Mouse (Mus musculus) midbrain, embryonic 10.5 days (tissue): ENCODE measurements around the gene C2cd6. TPM values are rescaled to one million over a fixed set of nuclear protein-coding genes. Genes with fewer than 3 reads are reported as not detected.

Source experiments
- DNase-seq: peaks from one replicate; pipeline ENCODE4 v3.0.0-alpha.2; 2017; ENCODE audit warnings: low spot score
- H3K27ac ChIP-seq: fragments of 300-500 bp; sonication (generic); replicated peaks from 2 replicates; pipeline ENCODE4 v1.5.1; 2016; ENCODE audit warnings: mild to moderate bottlenecking
- H3K27me3 ChIP-seq: fragments of 300-500 bp; sonication (generic); 2 replicates; pipeline ENCODE4 v1.6.1; 2016; ENCODE audit warnings: low read depth, mild to moderate bottlenecking; ENCODE audit not compliant: poor library complexity, severe bottlenecking
- H3K36me3 ChIP-seq: fragments of 300-500 bp; sonication (generic); 2 replicates; pipeline ENCODE4 v1.6.1; 2016; ENCODE audit warnings: mild to moderate bottlenecking, moderate library complexity
- H3K4me1 ChIP-seq: fragments of 300-500 bp; sonication (generic); 2 replicates; pipeline ENCODE4 v1.6.1; 2016
- H3K4me3 ChIP-seq: fragments of 300-500 bp; sonication (generic); 2 replicates; pipeline ENCODE4 v1.5.1; 2016; ENCODE audit warnings: mild to moderate bottlenecking, moderate library complexity
- H3K9me3 ChIP-seq: fragments of 300-500 bp; sonication (generic); replicated peaks from 2 replicates; pipeline ENCODE4 v1.6.1; 2016; ENCODE audit warnings: mild to moderate bottlenecking
- WGBS: fragments of 180-500 bp; shearing (Covaris S2); methylation state at CpG from one replicate; pipeline ENCODE4 v1.1.7; 2016; 5-methylcytosine and 5-hydroxymethylcytosine counted together
- polyA plus RNA-seq: library from polyadenylated mRNA; unstranded; fragments of >200 nt; fragmentation: Nextera tagmentation; extraction: Ambion mirVana; gene quantifications from 2 replicates; pipeline ENCODE4 v1.2.1, GENCODE M21; 2016

C2cd6 gene
- polyA plus RNA-seq, 1 experiment from 2014 or later = not detected

GRCm38 (mm10) chr1:59051306-59051705 lies 43.4 kb downstream of the C2cd6 start:
- no peaks in the 10 kb centered on the region for H3K27me3 ChIP-seq
- H3K4me3 ChIP-seq = no peak overlapping the region
- no peaks in the 10 kb centered on the region for H3K36me3 ChIP-seq
- 83% methylated on average over 2 of the region's 2 CpGs for WGBS
- no peaks in the 10 kb centered on the region for H3K9me3 ChIP-seq
- H3K27ac ChIP-seq = no peak overlapping the region
- no peak for DNase-seq
- no peaks in the 10 kb centered on the region for H3K4me1 ChIP-seq

GRCm38 (mm10) chr1:59037723-59038122 lies 57.0 kb downstream of the C2cd6 start:
- Histone ChIP-seq H3K4me3 (no peak overlapping the region), H3K9me3 (no peaks in the 10 kb centered on the region), H3K27me3 (no peaks in the 10 kb centered on the region), H3K36me3 (no peaks in the 10 kb centered on the region), H3K4me1 (no peaks in the 10 kb centered on the region), H3K27ac (no peak overlapping the region)
- no peak for DNase-seq
- WGBS = 91% methylated on average over 5 of the region's 5 CpGs

- Histone ChIP-seq H3K4me3 (no peak overlapping the region), H3K27me3 (no peaks in the 10 kb centered on the region), H3K36me3 (no peaks in the 10 kb centered on the region), H3K4me1 (no peaks in the 10 kb centered on the region), H3K27ac (no peak overlapping the region), H3K9me3 (no peaks in the 10 kb centered on the region)
- 90% methylated on average over 3 of the region's 3 CpGs for WGBS
- DNase-seq = no peak
These were observed 73.1 kb downstream of the C2cd6 start for GRCm38 (mm10) chr1:59021556-59021955.

GRCm38 (mm10) chr1:59009250-59009649 lies 85.5 kb downstream of the C2cd6 start:
- H3K27ac ChIP-seq = no peak overlapping the region
- no peaks in the 10 kb centered on the region for H3K9me3 ChIP-seq
- no peaks in the 10 kb centered on the region for H3K27me3 ChIP-seq
- no peaks in the 10 kb centered on the region for H3K4me1 ChIP-seq
- no peak overlapping the region for H3K4me3 ChIP-seq
- DNase-seq = no peak
- no peaks in the 10 kb centered on the region for H3K36me3 ChIP-seq
- 45% methylated on average over 4 of the region's 4 CpGs for WGBS

Other genes with a start within 250 kb of the C2cd6 start
- gene Trak2, start 121.5 kb downstream of the C2cd6 start, polyA plus RNA-seq = 8.9 and 11.3 TPM in 2 replicates
- 26.8 and 33.9 TPM in 2 replicates for gene Stradb, start 121.4 kb downstream of the C2cd6 start, polyA plus RNA-seq
- 52.8 TPM in 2 replicates for gene Tmem237, start 25.5 kb upstream of the C2cd6 start, polyA plus RNA-seq
- gene Mpp4, start 68.5 kb upstream of the C2cd6 start, polyA plus RNA-seq = 0.25 and 0.33 TPM in 2 replicates
- gene Als2, start 142.3 kb upstream of the C2cd6 start, polyA plus RNA-seq = 14.0 and 17.1 TPM in 2 replicates
- gene Cdk15, start 162.0 kb upstream of the C2cd6 start, polyA plus RNA-seq = 0.77 and 0.82 TPM in 2 replicates